Mouse (Mus musculus) activated CD4-positive, CD25-positive, alpha-beta regulatory T cell (primary cell): ENCODE data around the gene 2610528A11Rik. TPM values are rescaled to one million over a fixed set of nuclear protein-coding genes. Genes with fewer than 3 reads are reported as not detected.

ENCODE experiments used
- polyA plus RNA-seq, 2 experiments: library from polyadenylated mRNA; unstranded; fragments of 100-300 nt; shearing (Covaris generic); gene quantifications; one replicate each; pipeline ENCODE4 v1.2.1; 2017

The 2610528A11Rik gene
- polyA plus RNA-seq = under 1 TPM in 1 of 2 experiments, not detected in 1; 0.42 TPM

DNA sequence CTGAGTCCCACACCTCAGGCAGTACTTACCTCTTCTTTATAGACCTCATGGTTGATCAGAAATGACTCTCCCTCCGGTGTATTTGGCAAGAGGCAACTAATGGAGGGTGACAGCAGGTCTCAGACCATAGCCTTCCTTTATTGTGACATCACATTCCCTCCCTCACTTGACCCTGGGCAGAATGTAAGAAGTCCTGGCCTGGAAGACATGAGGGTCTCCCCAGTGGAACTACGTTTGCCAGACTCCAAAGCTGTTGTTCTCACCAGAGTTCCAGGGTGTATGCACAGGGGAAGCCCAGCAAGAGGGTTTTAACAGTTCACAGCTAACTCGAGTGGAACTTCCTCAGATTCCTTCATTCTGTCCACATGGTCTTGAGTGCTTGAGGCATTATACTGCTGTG is at the start of gene 2610528A11Rik:
Gene 2610528A11Rik, minus strand, starts transcription at position 101 of the 400 bp plus-strand sequence.

DNA sequence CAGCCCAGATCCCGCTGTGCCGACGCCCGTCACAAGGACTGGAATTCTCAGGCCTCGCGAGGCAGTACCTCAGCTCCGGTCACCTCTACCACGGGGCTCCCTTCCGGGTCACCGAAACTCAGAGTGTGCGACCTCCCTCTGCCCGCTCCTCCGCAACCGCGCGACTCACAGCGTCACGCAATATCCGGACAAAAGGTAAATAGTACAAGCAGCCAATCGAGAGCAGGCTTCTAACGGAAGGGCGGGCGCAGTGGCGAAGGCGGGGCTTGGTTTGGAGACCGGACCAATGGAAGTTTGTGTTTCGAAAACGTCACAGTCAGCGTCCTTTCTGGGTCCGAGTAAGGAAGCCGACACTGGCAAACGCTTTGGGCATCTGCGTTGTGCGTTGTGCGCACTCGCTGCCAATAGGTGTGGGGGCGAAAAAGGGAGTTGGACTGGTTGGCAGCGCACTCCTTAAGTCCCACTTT is 21.3 kb upstream of the 2610528A11Rik start, which contains the start of gene Ghitm:
Gene Ghitm, minus strand, starts transcription at position 146 of the 467 bp plus-strand sequence.

DNA sequence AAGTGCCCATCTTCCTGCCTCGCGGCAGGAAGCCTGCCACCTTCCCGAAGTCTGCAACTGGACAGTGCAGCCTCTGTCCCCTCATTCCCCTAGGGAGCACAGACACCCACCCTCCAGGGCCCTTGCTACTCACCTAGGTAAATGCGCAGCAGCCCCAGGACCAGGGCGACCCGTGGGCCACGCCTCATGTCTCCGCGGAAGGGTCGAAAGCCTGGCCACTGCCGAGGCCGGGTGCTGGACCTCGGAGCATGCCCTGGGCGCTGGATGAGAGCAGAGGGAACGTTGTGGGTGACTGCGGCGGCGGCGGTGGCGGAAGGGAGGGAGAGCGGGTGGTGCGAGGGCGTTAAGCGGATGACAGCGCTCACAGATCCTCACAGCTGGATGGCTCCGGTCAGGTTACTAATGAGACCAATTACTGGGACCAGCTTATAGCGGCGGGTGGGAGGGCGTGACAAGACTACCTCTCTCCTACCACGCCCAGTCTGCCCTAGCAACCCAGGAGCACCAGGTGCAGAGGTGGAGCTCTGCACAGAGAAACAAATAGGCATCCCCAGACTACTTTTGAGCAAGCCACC is 15.8 kb downstream of the 2610528A11Rik start, which contains the start of gene Cdhr1:
Gene Cdhr1, minus strand, starts transcription at position 392 of the 575 bp plus-strand sequence.

DNA sequence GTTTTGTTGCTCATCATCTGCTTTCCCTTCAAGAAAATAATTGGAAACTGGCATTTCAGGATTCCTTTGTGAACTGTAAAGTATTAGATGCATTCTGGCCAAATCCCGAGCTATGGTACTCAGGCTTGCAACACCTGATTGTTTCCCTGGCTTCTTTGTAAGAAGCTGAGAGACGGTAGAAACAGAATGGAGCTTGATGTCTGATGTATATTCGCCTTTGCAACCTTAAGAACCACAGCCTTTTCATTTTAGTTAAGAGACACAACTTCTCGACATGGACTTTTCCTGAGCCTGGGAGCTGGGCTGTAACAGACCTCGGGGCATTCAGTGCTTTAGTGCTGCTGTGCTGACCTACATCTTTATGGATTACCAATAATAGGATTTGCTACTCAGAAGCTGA is 46.2 kb downstream of the 2610528A11Rik start, which contains the start of gene Lrit2:
Gene Lrit2, plus strand, starts transcription at position 301 of the 400 bp plus-strand sequence.

Other genes with a start within 250 kb of the 2610528A11Rik start
- gene Ccser2, start 145.2 kb downstream of the 2610528A11Rik start, polyA plus RNA-seq = 10 to 100 TPM; 34.3 to 43.1 TPM
- under 1 TPM in 1 of 2 experiments, not detected in 1; 0.22 TPM for gene Rgr, start 65.1 kb downstream of the 2610528A11Rik start, polyA plus RNA-seq
- gene Lrit1, start 59.2 kb downstream of the 2610528A11Rik start, polyA plus RNA-seq = not detected
- not detected for gene Lrit2, start 46.1 kb downstream of the 2610528A11Rik start, polyA plus RNA-seq
- gene Cdhr1, start 15.7 kb downstream of the 2610528A11Rik start, polyA plus RNA-seq = not detected
- gene Ghitm, start 21.2 kb upstream of the 2610528A11Rik start, polyA plus RNA-seq = 100 to 1,000 TPM; 230 to 267 TPM